ENCODE assay signal across 14 mouse cellular contexts in genomic region chr17:6758845-6759244, GRCm38 (mm10).
"Had no signal": no experiment of that assay in that cellular context is flagged by ENCODE, and none has a peak within 500 bp of the region (broad histone marks: within the 10 kb centered on the region; RNA-seq: fewer than 3 reads in every experiment).

No protein-coding gene starts in this region.

- H3K9me3 ChIP-seq: limb, embryonic 13.5 days; midbrain, embryonic 15.5 days; neural tube, embryonic 13.5 days; stomach, embryonic 15.5 days had no signal

- H3K36me3 ChIP-seq: midbrain, embryonic 15.5 days; neural tube, embryonic 13.5 days; stomach, embryonic 15.5 days had no signal

- H3K9ac ChIP-seq: limb, embryonic 13.5 days; liver, embryonic 14.5 days; midbrain, embryonic 15.5 days; neural tube, embryonic 13.5 days; stomach, embryonic 15.5 days had no signal

- ATAC-seq: midbrain, embryonic 15.5 days had no signal

- H3K4me2 ChIP-seq: limb, embryonic 13.5 days; midbrain, embryonic 15.5 days; neural tube, embryonic 13.5 days; stomach, embryonic 15.5 days had no signal

- DNase-seq: kidney, adult 9 months; kidney, postnatal 36 days; layer of hippocampus, adult 9-11 months; left cerebral cortex, postnatal 4 days; lung, adult 18-20 months; lung, postnatal 36 days; retina, postnatal 1 day; right cerebral cortex, postnatal 4 days had no signal

- H3K27me3 ChIP-seq: limb, embryonic 13.5 days; midbrain, embryonic 15.5 days; neural tube, embryonic 13.5 days; stomach, embryonic 15.5 days had no signal

- H3K4me3 ChIP-seq: limb, embryonic 13.5 days; midbrain, embryonic 15.5 days; neural tube, embryonic 13.5 days; stomach, embryonic 15.5 days had no signal

- H3K27ac ChIP-seq: kidney, postnatal 0 days; limb, embryonic 13.5 days; liver, embryonic 14.5 days; midbrain, embryonic 15.5 days; neural tube, embryonic 13.5 days; stomach, embryonic 15.5 days had no signal
